Mouse (Mus musculus): ENCODE measurements around the gene Tnrc6b. TPM values are rescaled to one million over a fixed set of nuclear protein-coding genes. Genes with fewer than 3 reads are reported as not detected.
A peak's percentile ranks its signal among the peaks of the same experiment; 100 is the strongest.

Gene Tnrc6b
- polyA plus RNA-seq (2011; ENCODE audit: insufficient read depth, insufficient read length, low replicate concordance, missing spikeins), result 29.2 and 65.3 TPM in 2 replicates

GRCm38 (mm10) chr15:80710608-80711363 lies at the start of gene Tnrc6b:
Gene Tnrc6b, plus strand, starts transcription at chr15:80711313.
- H3K27ac ChIP-seq (ENCODE audit: control insufficient read depth, insufficient read depth, low read depth, low read length, poor library complexity), result peak within 1 kb of the TSS; percentile 95
- TF ChIP-seq CTCF (IDR thresholded peaks at IDR 0.05; ENCODE audit: control insufficient read depth, insufficient read depth, low read length) (no peak), POLR2A (IDR thresholded peaks at IDR 0.05; ENCODE audit: borderline replicate concordance, control insufficient read depth, low read depth, low read length) (peak; percentile 94)
- under 1% methylated on average over 39 of the region's 39 CpGs for whole genome bisulfite sequencing
- H3K4me1 ChIP-seq (ENCODE audit: control insufficient read depth, insufficient read depth, low read length), result no peaks in the 10 kb centered on the region; the same call in 1 of the 2 replicates
- peak within 1 kb of the TSS; percentile 94 for H3K4me3 ChIP-seq (replicated peaks; ENCODE audit: control insufficient read depth, low read depth, low read length)

- Histone ChIP-seq H3K4me3 (replicated peaks; ENCODE audit: control insufficient read depth, low read depth, low read length) (no peak overlapping the region), H3K4me1 (ENCODE audit: control insufficient read depth, insufficient read depth, low read length) (no peaks in the 10 kb centered on the region), H3K27ac (ENCODE audit: control insufficient read depth, insufficient read depth, low read depth, low read length, poor library complexity) (no peak overlapping the region)
- 55% methylated on average over 4 of the region's 4 CpGs for WGBS
- no peak for TF ChIP-seq CTCF (IDR thresholded peaks at IDR 0.05; ENCODE audit: control insufficient read depth, insufficient read depth, low read length)
- TF ChIP-seq POLR2A (IDR thresholded peaks at IDR 0.05; ENCODE audit: borderline replicate concordance, control insufficient read depth, low read depth, low read length), result no peak
Measured at GRCm38 (mm10) chr15:80664444-80664843, 46.7 kb upstream of the Tnrc6b start.

DNA sequence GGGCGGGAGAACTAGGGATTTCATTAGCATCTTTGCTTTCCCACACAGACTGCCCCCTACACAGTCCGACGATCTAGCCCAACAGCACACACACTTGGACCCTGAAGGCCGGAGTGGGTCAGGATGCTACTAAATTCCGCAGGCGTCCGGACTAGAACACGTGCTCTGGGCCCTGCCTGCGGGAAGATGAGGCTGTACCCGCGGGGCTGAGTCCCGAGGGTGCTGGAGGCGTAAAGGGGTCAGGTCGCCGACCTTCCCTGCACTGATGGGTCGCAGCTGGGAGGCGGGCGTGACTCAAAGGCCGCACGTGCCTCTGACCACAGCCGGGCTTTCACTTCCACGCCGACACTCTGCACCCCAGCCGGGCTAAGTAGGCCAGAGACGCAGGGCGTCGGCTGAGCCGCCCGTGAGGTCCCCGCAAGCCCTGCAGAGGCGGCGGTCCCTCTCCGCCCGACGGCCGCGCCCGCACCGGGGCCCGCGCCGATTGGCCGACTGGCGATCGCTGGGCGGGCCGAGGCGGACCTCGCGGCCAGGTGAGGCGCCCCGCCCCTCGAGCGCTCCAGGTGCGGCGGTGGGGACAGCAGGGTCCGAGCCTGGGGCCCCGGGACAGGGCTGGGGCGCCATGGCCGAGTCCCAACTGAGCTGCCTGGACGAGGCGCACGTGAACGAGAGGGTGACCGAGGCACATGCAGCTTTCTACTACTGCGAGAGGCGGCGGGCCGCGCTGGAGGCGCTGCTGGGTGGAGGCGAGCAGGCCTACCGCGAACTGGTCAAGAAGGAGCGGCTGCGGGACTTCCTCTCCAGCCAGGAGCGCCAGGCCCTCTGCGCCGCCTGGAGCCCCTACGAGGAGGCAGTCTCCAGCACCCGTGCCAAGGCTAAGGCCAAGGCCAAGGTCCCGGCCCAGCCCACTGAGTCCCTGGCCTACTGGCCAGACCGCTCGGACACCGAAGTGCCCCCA lies 39.5 kb upstream of the Tnrc6b start, which contains the start of gene Fam83f:
TSS of gene Fam83f (plus strand) at position 553 of the 958 bp plus-strand sequence.
- Histone ChIP-seq H3K27ac (ENCODE audit: control insufficient read depth, insufficient read depth, low read depth, low read length, poor library complexity) (peak within 1 kb of the TSS; percentile 44; the same call in 1 of the 2 replicates), H3K4me3 (replicated peaks; ENCODE audit: control insufficient read depth, low read depth, low read length) (peak within 1 kb of the TSS; percentile 21), H3K4me1 (ENCODE audit: control insufficient read depth, insufficient read depth, low read length) (peaks cover 5% of the 10 kb centered on the region)
- TF ChIP-seq CTCF (IDR thresholded peaks at IDR 0.05; ENCODE audit: control insufficient read depth, insufficient read depth, low read length) (no peak), POLR2A (IDR thresholded peaks at IDR 0.05; ENCODE audit: borderline replicate concordance, control insufficient read depth, low read depth, low read length) (no peak)
- 21% methylated on average over 82 of the region's 85 CpGs for WGBS

DNA sequence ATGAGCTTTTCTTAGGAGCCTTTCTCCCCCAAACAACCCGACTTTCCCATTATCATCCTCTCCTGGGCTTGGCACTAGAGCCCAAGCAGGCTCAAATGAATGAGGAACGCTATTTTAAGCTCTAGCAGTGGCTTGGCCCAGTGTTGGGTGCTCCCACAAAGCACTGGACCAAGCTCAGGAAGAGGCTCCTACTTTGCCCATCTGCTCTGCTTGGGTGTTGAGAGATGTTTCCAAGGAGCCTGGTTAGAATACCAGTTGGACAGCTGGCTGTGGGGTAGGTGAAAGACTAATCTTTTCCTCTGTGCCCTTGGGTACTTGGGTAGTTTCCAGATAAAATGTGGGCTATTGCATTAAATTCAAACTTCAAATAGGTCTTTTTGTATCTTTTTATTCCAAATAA lies 38.3 kb upstream of the Tnrc6b start:
- H3K27ac ChIP-seq (ENCODE audit: control insufficient read depth, insufficient read depth, low read depth, low read length, poor library complexity), result no peak overlapping the region
- 72% methylated on average over 2 of the region's 2 CpGs for WGBS
- peaks cover 5% of the 10 kb centered on the region for H3K4me1 ChIP-seq (ENCODE audit: control insufficient read depth, insufficient read depth, low read length)

GRCm38 (mm10) chr15:80673337-80674095 lies 37.6 kb upstream of the Tnrc6b start:
- H3K4me1 ChIP-seq (ENCODE audit: control insufficient read depth, insufficient read depth, low read length), result peaks cover 5% of the 10 kb centered on the region
- no peak for TF ChIP-seq CTCF (IDR thresholded peaks at IDR 0.05; ENCODE audit: control insufficient read depth, insufficient read depth, low read length)
- TF ChIP-seq POLR2A (IDR thresholded peaks at IDR 0.05; ENCODE audit: borderline replicate concordance, control insufficient read depth, low read depth, low read length), result no peak
- WGBS, result 50% methylated on average over 4 of the region's 4 CpGs
- H3K27ac ChIP-seq (ENCODE audit: control insufficient read depth, insufficient read depth, low read depth, low read length, poor library complexity), result no peak overlapping the region
- no peak overlapping the region for H3K4me3 ChIP-seq (replicated peaks; ENCODE audit: control insufficient read depth, low read depth, low read length)

More for the DNA sequence above, 38.3 kb upstream of the Tnrc6b start:
- no peak overlapping the region for H3K4me3 ChIP-seq (replicated peaks; ENCODE audit: control insufficient read depth, low read depth, low read length)
- TF ChIP-seq CTCF (IDR thresholded peaks at IDR 0.05; ENCODE audit: control insufficient read depth, insufficient read depth, low read length), result no peak
- no peak for TF ChIP-seq POLR2A (IDR thresholded peaks at IDR 0.05; ENCODE audit: borderline replicate concordance, control insufficient read depth, low read depth, low read length)

GRCm38 (mm10) chr15:80674700-80675099 lies 36.4 kb upstream of the Tnrc6b start:
- WGBS, result 61% methylated on average over 6 of the region's 6 CpGs
- Histone ChIP-seq H3K27ac (ENCODE audit: control insufficient read depth, insufficient read depth, low read depth, low read length, poor library complexity) (no peak overlapping the region), H3K4me3 (replicated peaks; ENCODE audit: control insufficient read depth, low read depth, low read length) (no peak overlapping the region), H3K4me1 (ENCODE audit: control insufficient read depth, insufficient read depth, low read length) (peaks cover 5% of the 10 kb centered on the region)
- TF ChIP-seq POLR2A (IDR thresholded peaks at IDR 0.05; ENCODE audit: borderline replicate concordance, control insufficient read depth, low read depth, low read length), result no peak
- no peak for TF ChIP-seq CTCF (IDR thresholded peaks at IDR 0.05; ENCODE audit: control insufficient read depth, insufficient read depth, low read length)

- TF ChIP-seq POLR2A (IDR thresholded peaks at IDR 0.05; ENCODE audit: borderline replicate concordance, control insufficient read depth, low read depth, low read length) (no peak), CTCF (IDR thresholded peaks at IDR 0.05; ENCODE audit: control insufficient read depth, insufficient read depth, low read length) (no peak)
- no peak overlapping the region for H3K4me3 ChIP-seq (replicated peaks; ENCODE audit: control insufficient read depth, low read depth, low read length)
- no peak overlapping the region for H3K27ac ChIP-seq (ENCODE audit: control insufficient read depth, insufficient read depth, low read depth, low read length, poor library complexity)
- 64% methylated on average over 8 of the region's 8 CpGs for WGBS
- H3K4me1 ChIP-seq (ENCODE audit: control insufficient read depth, insufficient read depth, low read length), result peaks cover 11% of the 10 kb centered on the region; the same call in 1 of the 2 replicates
Measured at GRCm38 (mm10) chr15:80679515-80680215, 31.4 kb upstream of the Tnrc6b start.

All from bone marrow, adult 2 months (tissue).